Comparison of ENCODE assay signal across 11 mouse cellular contexts in genomic region chr6:83437802-83438201, GRCm38 (mm10). TPM values are rescaled to one million over a fixed set of nuclear protein-coding genes. Genes with fewer than 3 reads are reported as not detected.
DNase-seq lines count a peak whose midpoint lies in the region; ATAC-seq and TF ChIP-seq lines count a peak whose summit lies in the region.
"Had no signal": no experiment of that assay in that cellular context is flagged by ENCODE, and none has a peak within 500 bp of the region (broad histone marks: within the 10 kb centered on the region; RNA-seq: fewer than 3 reads in every experiment).

No protein-coding gene starts in this region.

- no peaks in the 10 kb centered on the region for H3K27me3 ChIP-seq in forebrain, embryonic 15.5 days
- no peaks in the 10 kb centered on the region for H3K27me3 ChIP-seq in hindbrain, postnatal 0 days (ENCODE audit: insufficient read depth, low read length)
- no peaks in the 10 kb centered on the region for H3K27me3 ChIP-seq in neural tube, embryonic 14.5 days (ENCODE audit: control insufficient read depth, insufficient read depth, low read length)
- H3K27me3 ChIP-seq: liver, embryonic 13.5 days had no signal

- no peak overlapping the region for H3K27ac ChIP-seq in left cerebral cortex, adult 2 months
- H3K27ac ChIP-seq in forebrain, embryonic 15.5 days (replicated peaks), result no peak overlapping the region
- H3K27ac ChIP-seq in hindbrain, postnatal 0 days, result no peak overlapping the region
- no peak overlapping the region for H3K27ac ChIP-seq in neural tube, embryonic 14.5 days (ENCODE audit: low read depth, low read length)

- H3K9me3 ChIP-seq in forebrain, embryonic 15.5 days, result no peaks in the 10 kb centered on the region
- no peaks in the 10 kb centered on the region for H3K9me3 ChIP-seq in hindbrain, postnatal 0 days (ENCODE audit: low read length)
- H3K9me3 ChIP-seq in neural tube, embryonic 14.5 days (ENCODE audit: control insufficient read depth, low read length), result no peaks in the 10 kb centered on the region
- H3K9me3 ChIP-seq: liver, embryonic 13.5 days had no signal

- TF ChIP-seq CTCF in left cerebral cortex, adult 2 months (IDR thresholded peaks at IDR 0.05), result no peak
- TF ChIP-seq CTCF in hindbrain, postnatal 0 days (IDR thresholded peaks at IDR 0.05; ENCODE audit: low read depth), result no peak

- peak overlapping the region; percentile 94 for H3K4me3 ChIP-seq in left cerebral cortex, adult 2 months
- H3K4me3 ChIP-seq in forebrain, embryonic 15.5 days, result no peak overlapping the region
- no peak overlapping the region for H3K4me3 ChIP-seq in hindbrain, postnatal 0 days (ENCODE audit: low read length)
- H3K4me3 ChIP-seq in neural tube, embryonic 14.5 days (ENCODE audit: low read depth, low read length), result no peak overlapping the region
- H3K4me3 ChIP-seq: liver, embryonic 13.5 days had no signal

- peak overlapping the region; percentile 70 for H3K4me2 ChIP-seq in forebrain, embryonic 15.5 days (replicated peaks)
- H3K4me2 ChIP-seq in hindbrain, postnatal 0 days (ENCODE audit: low read depth, low read length), result peak overlapping the region; percentile 79
- H3K4me2 ChIP-seq in neural tube, embryonic 14.5 days (ENCODE audit: low read depth, low read length), result peak overlapping the region; percentile 67; the same call in 1 of the 2 replicates
- H3K4me2 ChIP-seq: liver, embryonic 13.5 days had no signal

- no peak for ATAC-seq in forebrain, embryonic 15.5 days (replicated peaks)
- no peak for ATAC-seq in hindbrain, postnatal 0 days
- no peak for ATAC-seq in neural tube, embryonic 14.5 days (ENCODE audit: low read depth)
- ATAC-seq: intestine, embryonic 16.5 days had no signal

- intact Hi-C loops in left cerebral cortex, adult 2 months (cut with DNase I), result loop anchor here (1.0 to 2.0 kb wide), 2 partner anchors 25 to 82 kb away; no protein-coding TSS in a partner anchor
- intact Hi-C loops in left cerebral cortex, postnatal 10 days (cut with DNase I), result no loop called here
- intact Hi-C loops in gastrocnemius, postnatal 14 days (cut with DNase I; ENCODE audit: low total_unique reads), result no loop called here

- H3K4me1 ChIP-seq in forebrain, embryonic 15.5 days, result peaks cover 84% of the 10 kb centered on the region
- peaks cover 37% of the 10 kb centered on the region for H3K4me1 ChIP-seq in hindbrain, postnatal 0 days (ENCODE audit: insufficient read depth, low read length)
- H3K4me1 ChIP-seq in neural tube, embryonic 14.5 days (ENCODE audit: control insufficient read depth, insufficient read depth, low read length), result peaks cover 63% of the 10 kb centered on the region

- H3K36me3 ChIP-seq in forebrain, embryonic 15.5 days, result no peaks in the 10 kb centered on the region; the same call in 1 of the 2 replicates
- no peaks in the 10 kb centered on the region for H3K36me3 ChIP-seq in hindbrain, postnatal 0 days (ENCODE audit: insufficient read depth, low read length)
- no peaks in the 10 kb centered on the region; the same call in 1 of the 2 replicates for H3K36me3 ChIP-seq in neural tube, embryonic 14.5 days (ENCODE audit: control insufficient read depth, insufficient read depth, low read length)

- H3K9ac ChIP-seq in forebrain, embryonic 15.5 days (replicated peaks), result no peak overlapping the region
- H3K9ac ChIP-seq in hindbrain, postnatal 0 days (replicated peaks; ENCODE audit: low read length), result no peak overlapping the region; the same call in 1 of the 2 replicates
- no peak overlapping the region; the same call in 1 of the 2 replicates for H3K9ac ChIP-seq in neural tube, embryonic 14.5 days (replicated peaks; ENCODE audit: low read depth, low read length)
- H3K9ac ChIP-seq: liver, embryonic 13.5 days had no signal

- 22% methylated on average over 3 of the region's 3 CpGs for WGBS in forebrain, embryonic 15.5 days
- WGBS in hindbrain, postnatal 0 days, result 17% methylated on average over 3 of the region's 3 CpGs
- WGBS in neural tube, embryonic 14.5 days, result 27% methylated on average over 3 of the region's 3 CpGs

- no peak for DNase-seq in left cerebral cortex, adult 2 months (ENCODE audit: extremely low spot score in 1 of 2, low spot score in 2 of 2)
- DNase-seq in left cerebral cortex, postnatal 10 days (ENCODE audit: extremely low spot score in 1 of 2, low spot score in 2 of 2), result no peak
- no peak for DNase-seq in hindbrain, postnatal 0 days (ENCODE audit: low spot score)
- no peak for DNase-seq in heart, adult 18-20 months
- DNase-seq in gastrocnemius, postnatal 14 days, result no peak
- DNase-seq: kidney, postnatal 25 days; liver, embryonic 13.5 days; lung, postnatal 14 days had no signal

RNA-seq across cellular contexts. Expression of gene Tet3, which starts 21.1 kb away (rescaled TPM):
- 10 to 100 TPM; 74.6 to 90.0 TPM for total RNA-seq in left cerebral cortex, adult 2 months (2021)
- total RNA-seq in left cerebral cortex, postnatal 10 days (2021), result 100 to 1,000 TPM; 105 to 114 TPM
- 71.3 and 73.7 TPM in 2 replicates for polyA plus RNA-seq in forebrain, embryonic 15.5 days (2015; fragmentation: Nextera tagmentation; extraction: Ambion mirVana)
- 30.8 and 34.8 TPM in 2 replicates for total RNA-seq in hindbrain, postnatal 0 days (2014; rRNA removed)
- polyA plus RNA-seq in hindbrain, postnatal 0 days (2015; fragmentation: Nextera tagmentation; extraction: Ambion mirVana), result 38.0 and 41.9 TPM in 2 replicates
- polyA plus RNA-seq in neural tube, embryonic 14.5 days (2014; fragmentation: Nextera tagmentation; extraction: Ambion mirVana), result 47.7 and 67.0 TPM in 2 replicates
- total RNA-seq in heart, adult 18-20 months (2021), result 10 to 100 TPM; 11.5 to 12.7 TPM
- 10 to 100 TPM; 30.4 to 36.7 TPM for total RNA-seq in gastrocnemius, postnatal 14 days (2021)
